Mouse (Mus musculus) adrenal gland, postnatal 14 days (tissue): ENCODE measurements around the gene Rpl22. TPM values are rescaled to one million over a fixed set of nuclear protein-coding genes. Genes with fewer than 3 reads are reported as not detected.

Source experiments
- DNase-seq: peaks from one replicate; pipeline ENCODE4 v3.0.0; 2021; ENCODE audit warnings: mixed read lengths
- long read RNA-seq, 2 experiments: library from polyadenylated mRNA; stranded (forward); transcript quantifications; one replicate each; pipeline ENCODE4 v2.0.0; 2021
- total RNA-seq: library from RNA; stranded (reverse); gene quantifications from 2 replicates; pipeline ENCODE4 v1.2.3, GENCODE M21; 2021

Gene Rpl22
- total RNA-seq = 493 and 564 TPM in 2 replicates
- long read RNA-seq, experiment 1, transcript Rpl22-205 (4 exons, 581 nt) = major isoform, 126 of 159 reads
- long read RNA-seq, experiment 1, partial matches to known transcripts = 14 of 159 reads
- long read RNA-seq, experiment 1, other reads (novel, unspliced or antisense) = 19 of 159 reads
- long read RNA-seq, experiment 2, transcript Rpl22-205 (4 exons, 581 nt) = major isoform, 94 of 126 reads
- long read RNA-seq, experiment 2, partial matches to known transcripts = 15 of 126 reads
- long read RNA-seq, experiment 2, other reads (novel, unspliced or antisense) = 17 of 126 reads

- peak; percentile 95 for DNase-seq
Measured at GRCm38 (mm10) chr4:152325574-152326411, at the start of gene Rpl22. Rpl22 (plus strand) TSS chr4:152325742.

- DNase-seq = peak; percentile 75
Measured at GRCm38 (mm10) chr4:152276389-152277347, 48.9 kb upstream of the Rpl22 start.

- DNase-seq = no peak
Measured at GRCm38 (mm10) chr4:152277916-152278315, 47.6 kb upstream of the Rpl22 start.

GRCm38 (mm10) chr4:152278986-152279385 lies 46.6 kb upstream of the Rpl22 start:
- DNase-seq = no peak

- no peak for DNase-seq
Measured at GRCm38 (mm10) chr4:152281601-152282000, 43.9 kb upstream of the Rpl22 start.

GRCm38 (mm10) chr4:152282721-152283120 lies 42.8 kb upstream of the Rpl22 start:
- DNase-seq = no peak

- DNase-seq = peak; percentile 94
Measured at GRCm38 (mm10) chr4:152283186-152283950, 42.2 kb upstream of the Rpl22 start.

GRCm38 (mm10) chr4:152285505-152285904 lies 40.0 kb upstream of the Rpl22 start:
- DNase-seq = peak; percentile 75

GRCm38 (mm10) chr4:152286183-152286582 lies 39.4 kb upstream of the Rpl22 start:
- DNase-seq = no peak

GRCm38 (mm10) chr4:152286887-152287286 lies 38.7 kb upstream of the Rpl22 start:
- peak; percentile 87 for DNase-seq

GRCm38 (mm10) chr4:152287317-152288120 lies 38.0 kb upstream of the Rpl22 start:
- DNase-seq = no peak

GRCm38 (mm10) chr4:152288398-152288945 lies 37.1 kb upstream of the Rpl22 start:
- no peak for DNase-seq

GRCm38 (mm10) chr4:152290385-152290784 lies 35.2 kb upstream of the Rpl22 start:
- DNase-seq = no peak

GRCm38 (mm10) chr4:152290991-152291390 lies 34.6 kb upstream of the Rpl22 start:
- DNase-seq = no peak

- DNase-seq = no peak
Measured at GRCm38 (mm10) chr4:152291562-152291961, 34.0 kb upstream of the Rpl22 start, which contains the start of gene Hes3. Hes3 (minus strand) TSS chr4:152291662.

- DNase-seq = no peak
Measured at GRCm38 (mm10) chr4:152292102-152292765, 33.3 kb upstream of the Rpl22 start.

GRCm38 (mm10) chr4:152294188-152294929 lies 31.2 kb upstream of the Rpl22 start:
- DNase-seq = no peak

GRCm38 (mm10) chr4:152295916-152296315 lies 29.6 kb upstream of the Rpl22 start:
- DNase-seq = no peak

- DNase-seq = no peak
Measured at GRCm38 (mm10) chr4:152296371-152296770, 29.2 kb upstream of the Rpl22 start.
